Mouse (Mus musculus) lung, postnatal 0 days (tissue): ENCODE results near the gene Foxd4. TPM values are rescaled to one million over a fixed set of nuclear protein-coding genes. Genes with fewer than 3 reads are reported as not detected.
A peak's percentile ranks its signal among the peaks of the same experiment; 100 is the strongest.

Experiments
- ATAC-seq: fragments of 200-750 bp; cut with Nextera tagmentation; 2 replicates; pipeline ENCODE4 v1.8.0; 2017; ENCODE audit warnings: moderate library complexity
- DNase-seq: peaks from one replicate; pipeline ENCODE4 v3.0.0-alpha.2; 2016; ENCODE audit warnings: low spot score
- H3K27ac ChIP-seq: fragments of 300-500 bp; sonication (generic); 2 replicates; pipeline ENCODE4 v1.5.1; 2014; ENCODE audit warnings: antibody characterized with exemption, mild to moderate bottlenecking, low read length, mixed read lengths
- H3K27me3 ChIP-seq: fragments of 300-500 bp; sonication (generic); replicated peaks from 2 replicates; pipeline ENCODE4 v1.6.1; 2014; ENCODE audit warnings: low read length, mixed read lengths; ENCODE audit not compliant: insufficient read depth
- H3K36me3 ChIP-seq: fragments of 300-500 bp; sonication (generic); 2 replicates; pipeline ENCODE4 v1.6.1; 2014; ENCODE audit warnings: low read length, mixed read lengths; ENCODE audit not compliant: insufficient read depth
- H3K4me1 ChIP-seq: fragments of 300-500 bp; sonication (generic); 2 replicates; pipeline ENCODE4 v1.6.1; 2014; ENCODE audit warnings: antibody characterized with exemption, low read depth, low read length, mixed read lengths; ENCODE audit not compliant: insufficient read depth
- H3K4me2 ChIP-seq: fragments of 300-500 bp; sonication (generic); replicated peaks from 2 replicates; pipeline ENCODE4 v1.6.1; 2014; ENCODE audit warnings: low read depth, mild to moderate bottlenecking, low read length, moderate library complexity, mixed read lengths
- H3K4me3 ChIP-seq: fragments of 300-500 bp; sonication (generic); 2 replicates; pipeline ENCODE4 v1.5.1; 2014; ENCODE audit warnings: low read depth, low read length
- H3K9ac ChIP-seq: fragments of 300-500 bp; sonication (generic); replicated peaks from 2 replicates; pipeline ENCODE4 v1.6.1; 2014; ENCODE audit warnings: low read depth, mild to moderate bottlenecking
- H3K9me3 ChIP-seq: fragments of 300-500 bp; sonication (generic); 2 replicates; pipeline ENCODE4 v1.6.1; 2016; ENCODE audit warnings: low read length, mixed read lengths
- CTCF ChIP-seq: IDR thresholded peaks from 2 replicates; pipeline ENCODE4 v1.5.1; 2016; ENCODE audit warnings: antibody characterized with exemption, mild to moderate bottlenecking
- EP300 ChIP-seq: IDR thresholded peaks from 2 replicates; pipeline ENCODE4 v1.6.1; 2016; ENCODE audit warnings: antibody characterized with exemption, mild to moderate bottlenecking, control low read depth
- WGBS: fragments of 180-500 bp; shearing (Covaris S2); extraction: QIAGEN DNeasy Blood & Tissue Kit; methylation state at CpG from one replicate; pipeline ENCODE4 v1.1.7; 2014; 5-methylcytosine and 5-hydroxymethylcytosine counted together
- polyA plus RNA-seq: library from polyadenylated mRNA; unstranded; fragments of >200 nt; fragmentation: Nextera tagmentation; extraction: Ambion mirVana; gene quantifications from 2 replicates; pipeline ENCODE4 v1.2.1, GENCODE M21; 2015

Foxd4 gene
- polyA plus RNA-seq, 1 experiment from 2014 or later, result 0.19 TPM

DNA sequence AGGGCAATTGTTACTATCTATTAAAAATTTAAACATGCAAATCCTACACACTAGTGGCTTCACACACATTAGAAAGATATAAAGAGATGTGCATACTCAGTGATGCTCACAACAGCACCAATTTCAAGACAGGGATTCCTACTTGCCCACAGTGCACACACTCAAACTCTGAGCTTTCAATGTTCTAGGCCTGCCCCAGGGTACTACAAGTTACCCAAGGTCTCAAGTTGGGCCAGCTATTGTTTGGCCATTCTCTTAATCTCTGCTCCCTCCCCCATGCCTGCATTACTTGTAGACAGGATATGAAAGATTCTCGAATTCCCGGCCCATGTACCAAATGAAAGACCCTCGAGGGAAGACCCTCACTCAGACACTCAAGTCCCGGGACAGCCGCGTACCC is 6.7 kb upstream of the Foxd4 start:
- Histone ChIP-seq H3K4me2 (no peak overlapping the region), H3K36me3 (no peaks in the 10 kb centered on the region), H3K4me1 (no peaks in the 10 kb centered on the region), H3K4me3 (no peak overlapping the region), H3K27ac (no peak overlapping the region), H3K9ac (no peak overlapping the region), H3K9me3 (no peaks in the 10 kb centered on the region), H3K27me3 (peaks cover 8% of the 10 kb centered on the region)
- TF ChIP-seq EP300, result no peak
- DNase-seq (no peak), ATAC-seq (no peak)
- WGBS, result 83% methylated on average over 4 of the region's 6 CpGs

DNA sequence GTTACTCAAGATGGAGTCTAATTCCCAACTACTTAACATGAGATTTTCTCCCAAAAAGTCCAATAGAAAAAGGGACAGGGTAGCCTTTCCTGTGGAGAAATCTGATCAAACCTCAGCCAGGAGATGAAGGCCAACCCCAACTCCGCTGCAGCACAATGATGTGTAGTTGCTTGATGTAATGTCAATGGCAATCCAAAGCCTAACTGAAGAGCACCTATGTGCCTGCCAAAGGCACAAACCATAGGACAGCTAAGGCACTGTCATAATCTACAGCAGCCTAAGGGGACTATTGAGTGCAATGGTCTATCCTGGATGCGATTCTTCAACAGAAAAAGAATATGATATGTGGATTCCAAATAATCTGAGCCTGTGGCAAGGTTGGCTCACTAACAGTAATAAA is 1.8 kb upstream of the Foxd4 start:
- H3K36me3 ChIP-seq, result no peaks in the 10 kb centered on the region
- peaks cover 47% of the 10 kb centered on the region for H3K27me3 ChIP-seq
- no peak overlapping the region for H3K27ac ChIP-seq
- no peak for ATAC-seq
- no peak overlapping the region for H3K9ac ChIP-seq
- 50% methylated on average over 2 of the region's 2 CpGs for WGBS
- H3K4me2 ChIP-seq, result no peak overlapping the region
- DNase-seq, result no peak
- H3K9me3 ChIP-seq, result no peaks in the 10 kb centered on the region
- H3K4me3 ChIP-seq, result no peak overlapping the region
- TF ChIP-seq EP300 (no peak), CTCF (no peak)
- 0 out of 2 replicates have a peak, but pooled peaks cover 4% of the 10 kb centered on the region for H3K4me1 ChIP-seq

- no peaks in the 10 kb centered on the region for H3K36me3 ChIP-seq
- no peak for ATAC-seq
- H3K9me3 ChIP-seq, result no peaks in the 10 kb centered on the region
- DNase-seq, result no peak
- TF ChIP-seq EP300 (no peak), CTCF (no peak)
- 4% methylated on average over 2 of the region's 2 CpGs for WGBS
- peaks cover 52% of the 10 kb centered on the region for H3K27me3 ChIP-seq
- H3K4me1 ChIP-seq, result peaks cover 8% of the 10 kb centered on the region; the same call in 1 of the 2 replicates
- no peak overlapping the region for H3K27ac ChIP-seq
- H3K4me2 ChIP-seq, result no peak overlapping the region
- H3K4me3 ChIP-seq, result no peak overlapping the region
- no peak overlapping the region for H3K9ac ChIP-seq
Measured at GRCm38 (mm10) chr19:24902256-24902655, 1.3 kb upstream of the Foxd4 start.

GRCm38 (mm10) chr19:24901666-24902065 is 669 bp upstream of the Foxd4 start:
- H3K4me3 ChIP-seq, result no peak overlapping the region
- H3K9me3 ChIP-seq, result no peaks in the 10 kb centered on the region
- 7% methylated on average over 3 of the region's 3 CpGs for WGBS
- H3K4me2 ChIP-seq, result no peak overlapping the region
- ATAC-seq (no peak), DNase-seq (no peak)
- H3K27me3 ChIP-seq, result peaks cover 58% of the 10 kb centered on the region
- peaks cover 11% of the 10 kb centered on the region; the same call in 1 of the 2 replicates for H3K4me1 ChIP-seq
- H3K27ac ChIP-seq, result no peak overlapping the region
- TF ChIP-seq CTCF, result no peak
- TF ChIP-seq EP300, result no peak
- no peaks in the 10 kb centered on the region for H3K36me3 ChIP-seq
- no peak overlapping the region for H3K9ac ChIP-seq

DNA sequence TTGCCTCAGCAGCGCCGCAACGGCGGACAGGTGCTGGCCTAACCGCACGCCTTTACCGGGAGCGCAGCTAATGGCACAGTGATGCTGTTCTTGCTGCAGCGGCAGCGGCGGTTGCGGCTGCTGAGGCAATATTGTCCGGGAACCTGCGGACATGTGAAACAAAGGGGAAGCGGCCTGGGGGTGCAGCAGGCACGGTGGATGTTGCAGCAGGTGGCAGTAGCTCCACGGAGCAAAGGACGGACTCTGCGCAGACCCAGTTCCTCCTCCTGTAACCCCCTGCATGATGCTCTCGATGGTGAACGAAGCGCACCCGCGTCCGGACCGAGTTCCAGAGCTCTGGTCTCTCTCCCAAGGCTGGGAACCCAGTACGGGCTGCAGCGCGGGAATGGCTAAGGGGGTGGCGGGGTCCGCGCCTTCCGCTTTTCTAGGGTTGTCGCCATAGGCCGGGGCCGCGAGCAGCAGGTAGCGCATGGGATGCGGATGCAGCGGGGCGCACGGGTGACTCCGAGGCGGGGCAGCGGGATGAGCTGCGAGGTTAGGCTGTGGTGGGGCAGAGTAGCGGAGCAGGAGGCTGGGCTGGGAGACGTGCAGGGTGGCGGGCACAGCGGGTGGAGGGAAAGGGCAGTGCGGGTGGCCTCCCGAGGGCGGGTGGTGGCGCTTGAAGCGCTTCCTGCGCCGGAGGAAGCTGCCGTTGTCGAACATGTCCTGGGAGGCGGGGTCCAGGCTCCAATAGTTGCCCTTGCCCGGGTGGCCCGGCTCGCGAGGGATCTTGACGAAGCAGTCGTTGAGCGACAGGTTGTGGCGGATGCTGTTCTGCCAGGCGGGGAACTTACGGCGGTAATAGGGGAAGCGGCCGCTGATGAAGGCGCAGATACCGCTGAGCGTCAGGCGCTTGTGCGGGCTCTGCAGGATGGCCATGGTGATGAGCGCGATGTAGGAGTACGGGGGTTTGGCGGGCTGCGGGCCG is 1.1 kb downstream of the Foxd4 start:
- no peaks in the 10 kb centered on the region for H3K36me3 ChIP-seq
- H3K9ac ChIP-seq, result no peak overlapping the region
- no peak for TF ChIP-seq EP300
- no peak for TF ChIP-seq CTCF
- peak overlapping the region; percentile 53 for H3K4me2 ChIP-seq
- H3K4me1 ChIP-seq, result peaks cover 11% of the 10 kb centered on the region; the same call in 1 of the 2 replicates
- no peak for DNase-seq
- H3K27ac ChIP-seq, result no peak overlapping the region
- peak overlapping the region; percentile 33 for H3K4me3 ChIP-seq
- peak; percentile 33 for ATAC-seq
- H3K9me3 ChIP-seq, result no peaks in the 10 kb centered on the region
- peaks cover 62% of the 10 kb centered on the region for H3K27me3 ChIP-seq
- WGBS, result 1% methylated on average over 78 of the region's 84 CpGs

GRCm38 (mm10) chr19:24898737-24899577 is 2.0 kb downstream of the Foxd4 start:
- no peak overlapping the region for H3K4me2 ChIP-seq
- no peaks in the 10 kb centered on the region for H3K36me3 ChIP-seq
- TF ChIP-seq EP300 (no peak), CTCF (no peak)
- peak overlapping the region; percentile 33; the same call in 1 of the 2 replicates for H3K4me3 ChIP-seq
- DNase-seq, result no peak
- no peaks in the 10 kb centered on the region for H3K9me3 ChIP-seq
- no peak for ATAC-seq
- WGBS, result 5% methylated on average over 34 of the region's 34 CpGs
- H3K4me1 ChIP-seq, result peaks cover 11% of the 10 kb centered on the region; the same call in 1 of the 2 replicates
- no peak overlapping the region for H3K9ac ChIP-seq
- H3K27me3 ChIP-seq, result peaks cover 62% of the 10 kb centered on the region
- no peak overlapping the region for H3K27ac ChIP-seq
